Mouse (Mus musculus) hindbrain, embryonic 14.5 days (tissue): ENCODE measurements around the gene Gm14226. TPM values are rescaled to one million over a fixed set of nuclear protein-coding genes. Genes with fewer than 3 reads are reported as not detected.
"Not testable (repeated sequence)": the region's sequence is repeated elsewhere in the genome, so short reads cannot be mapped to it uniquely, and the experiment has no call there.

Experiments
- ATAC-seq: fragments of 200-750 bp; cut with Nextera tagmentation; 2 replicates; pipeline ENCODE4 v1.8.0; 2017; ENCODE audit warnings: moderate number of reproducible peaks, mild to moderate bottlenecking, moderate TSS enrichment, moderate library complexity; ENCODE audit not compliant: low FRiP score
- DNase-seq: peaks from one replicate; pipeline ENCODE4 v3.0.0-alpha.2; 2015; ENCODE audit warnings: low spot score
- H3K27ac ChIP-seq: fragments of 300-500 bp; sonication (generic); 2 replicates; pipeline ENCODE4 v1.5.1; 2014; ENCODE audit warnings: mild to moderate bottlenecking, moderate library complexity
- H3K27me3 ChIP-seq: fragments of 300-500 bp; sonication (generic); 2 replicates; pipeline ENCODE4 v1.6.1; 2014; ENCODE audit warnings: mild to moderate bottlenecking, low read length, mixed read lengths; ENCODE audit not compliant: control insufficient read depth, insufficient read depth
- H3K36me3 ChIP-seq: fragments of 300-500 bp; sonication (generic); replicated peaks from 2 replicates; pipeline ENCODE4 v1.6.1; 2014; ENCODE audit not compliant: control insufficient read depth, insufficient read depth
- H3K4me1 ChIP-seq: fragments of 300-500 bp; sonication (generic); replicated peaks from 2 replicates; pipeline ENCODE4 v1.6.1; 2014; ENCODE audit warnings: antibody characterized with exemption, low read length, mixed read lengths; ENCODE audit not compliant: control insufficient read depth, insufficient read depth
- H3K4me2 ChIP-seq: fragments of 300-500 bp; sonication (generic); replicated peaks from 2 replicates; pipeline ENCODE4 v1.6.1; 2014; ENCODE audit warnings: mild to moderate bottlenecking, moderate library complexity
- H3K4me3 ChIP-seq: fragments of 300-500 bp; sonication (generic); replicated peaks from 2 replicates; pipeline ENCODE4 v1.5.1; 2014; ENCODE audit warnings: mild to moderate bottlenecking, low read length
- H3K9ac ChIP-seq: fragments of 300-500 bp; sonication (generic); 2 replicates; pipeline ENCODE4 v1.6.1; 2014
- H3K9me3 ChIP-seq: fragments of 300-500 bp; sonication (generic); 2 replicates; pipeline ENCODE4 v1.6.1; 2016; ENCODE audit warnings: low read length; ENCODE audit not compliant: control insufficient read depth
- WGBS: fragments of 180-500 bp; shearing (Covaris S2); extraction: QIAGEN DNeasy Blood & Tissue Kit; methylation state at CpG from one replicate; pipeline ENCODE4 v1.1.7; 2014; 5-methylcytosine and 5-hydroxymethylcytosine counted together
- polyA plus RNA-seq: library from polyadenylated mRNA; unstranded; fragments of >200 nt; fragmentation: Nextera tagmentation; extraction: Ambion mirVana; gene quantifications from 2 replicates; pipeline ENCODE4 v1.2.1, GENCODE M21; 2014

Gene Gm14226
- polyA plus RNA-seq, 1 experiment from 2014 or later, result not detected

DNA sequence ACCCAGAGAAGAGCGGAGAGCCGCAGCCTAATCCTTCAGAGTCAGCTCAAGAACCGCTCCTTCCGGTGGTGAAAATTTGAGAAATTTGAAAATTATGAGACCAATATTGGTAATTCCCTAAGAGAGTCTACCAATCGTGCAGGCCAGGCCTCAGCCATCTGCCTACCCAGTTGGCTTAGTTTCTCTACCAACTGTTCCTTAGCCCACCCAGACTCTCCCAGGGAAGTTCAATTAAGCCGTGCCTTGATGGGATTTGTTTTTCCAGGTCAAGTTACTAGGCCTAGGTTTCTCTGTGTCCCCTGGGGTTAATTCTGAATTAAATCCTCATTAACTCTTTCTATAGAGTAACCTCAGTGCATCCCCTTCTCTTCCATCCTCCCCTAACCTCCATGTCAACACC, 5.1 kb upstream of the Gm14226 start:
- no peaks in the 10 kb centered on the region for H3K36me3 ChIP-seq
- no peak for DNase-seq
- H3K4me3 ChIP-seq, result no peak overlapping the region

DNA sequence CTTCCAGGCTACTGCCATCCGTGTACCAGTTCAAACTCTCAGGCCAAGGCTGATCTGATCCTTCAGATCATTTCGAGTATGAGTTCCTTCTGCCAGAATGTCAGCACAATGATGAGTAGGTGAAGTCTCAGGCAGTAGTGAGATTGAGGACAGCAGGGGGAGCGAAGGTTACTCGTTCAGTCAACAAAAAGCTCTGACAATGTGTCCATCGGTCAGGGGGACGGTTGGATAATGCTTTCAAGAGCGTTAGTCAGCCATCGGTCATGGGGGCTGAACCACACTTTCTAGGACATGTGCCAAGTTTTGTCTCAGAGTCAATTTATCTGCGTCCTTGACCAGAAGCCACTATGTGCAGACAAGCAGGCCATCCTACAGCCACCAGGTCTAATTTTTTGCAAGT, 1.3 kb upstream of the Gm14226 start:
- not testable (repeated sequence) for DNase-seq, H3K4me2 ChIP-seq, H3K4me1 ChIP-seq, H3K4me3 ChIP-seq, H3K9ac ChIP-seq, H3K27ac ChIP-seq, ATAC-seq, H3K9me3 ChIP-seq, H3K36me3 ChIP-seq, H3K27me3 ChIP-seq
- 17% methylated on average over 5 of the region's 9 CpGs for WGBS

More for the DNA sequence above, 5.1 kb upstream of the Gm14226 start:
- Histone ChIP-seq H3K9me3 (no peaks in the 10 kb centered on the region), H3K9ac (no peak overlapping the region), H3K4me2 (no peak overlapping the region), H3K27me3 (no peaks in the 10 kb centered on the region; the same call in 1 of the 2 replicates), H3K27ac (no peak overlapping the region), H3K4me1 (no peaks in the 10 kb centered on the region)
- ATAC-seq, result no peak
- WGBS, result 79% methylated on average over 6 of the region's 6 CpGs

DNA sequence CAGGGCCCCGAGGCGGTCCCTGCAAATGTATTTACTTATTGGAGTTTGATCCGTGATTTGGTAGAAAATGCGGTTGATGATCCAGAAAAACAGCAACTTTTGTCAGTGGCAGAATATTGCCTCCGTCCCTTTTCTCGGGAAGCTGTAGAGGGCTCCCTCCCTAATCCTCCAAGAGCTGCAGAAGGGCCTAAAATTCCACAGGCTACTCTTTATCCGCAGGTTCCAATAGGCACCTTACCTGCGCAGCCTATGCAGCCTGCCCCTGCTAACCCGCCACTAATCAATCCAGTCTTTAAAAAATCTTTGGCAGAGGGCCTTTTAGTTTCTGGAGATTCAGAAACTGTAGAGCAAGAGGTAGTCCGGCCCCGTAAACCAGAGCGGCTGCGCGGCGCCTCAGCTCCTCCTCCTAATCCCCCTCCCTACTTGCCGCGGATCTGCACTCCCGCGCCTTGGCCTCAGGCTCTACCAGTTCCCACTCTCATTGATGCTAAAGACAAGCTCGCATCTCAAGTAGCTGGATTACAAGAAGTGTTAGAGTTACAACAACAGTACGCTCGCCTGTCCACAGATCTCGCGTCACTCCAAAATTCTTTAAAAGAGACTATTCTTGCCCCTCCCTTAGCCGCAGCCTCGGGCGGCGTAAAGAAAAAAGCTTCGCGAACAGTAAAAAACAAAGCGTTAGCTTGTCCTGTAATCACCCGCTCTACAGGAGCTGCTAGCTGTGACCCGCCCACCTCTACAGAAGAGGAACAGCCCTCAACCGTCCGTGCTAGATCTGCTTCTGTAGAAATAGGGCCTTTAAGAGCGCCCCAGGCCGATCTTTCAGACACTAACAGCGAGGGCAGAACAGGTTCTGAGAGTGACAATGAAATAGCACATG, 936 bp downstream of the Gm14226 start:
- H3K36me3 ChIP-seq, result no peaks in the 10 kb centered on the region
- DNase-seq (peak; percentile 77), ATAC-seq (peak; percentile 91)
- H3K9ac ChIP-seq, result peak overlapping the region; percentile 69
- WGBS, result under 1% methylated on average over 38 of the region's 38 CpGs
- H3K4me1 ChIP-seq, result 0 out of 2 replicates have a peak, but pooled peaks cover 9% of the 10 kb centered on the region
- H3K4me2 ChIP-seq, result peak overlapping the region; percentile 98
- no peaks in the 10 kb centered on the region; the same call in 1 of the 2 replicates for H3K27me3 ChIP-seq
- H3K27ac ChIP-seq, result peak overlapping the region; percentile 80
- H3K9me3 ChIP-seq, result no peaks in the 10 kb centered on the region
- peak overlapping the region; percentile 44 for H3K4me3 ChIP-seq

DNA sequence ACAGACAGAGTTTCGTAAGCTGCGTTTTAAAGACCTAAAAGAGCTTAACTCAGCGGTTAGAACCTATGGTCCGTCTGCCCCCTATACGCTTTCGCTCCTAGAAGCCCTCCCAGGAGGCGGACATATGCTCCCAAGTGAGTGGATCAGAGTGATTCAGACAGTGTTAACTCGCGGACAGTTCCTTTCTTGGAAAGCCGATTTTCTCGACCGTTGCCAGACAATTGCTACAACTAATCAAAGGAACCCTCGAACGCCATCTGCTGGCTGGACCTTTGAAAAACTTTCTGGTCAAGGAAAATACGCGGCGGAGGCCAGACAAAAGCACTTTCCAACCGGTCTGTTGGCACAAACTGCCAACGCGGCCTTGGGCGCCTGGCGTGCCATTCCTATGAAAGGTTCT, 1.6 kb downstream of the Gm14226 start:
- ATAC-seq, result peak; percentile 69; the same call in 1 of the 2 replicates
- Histone ChIP-seq H3K4me3 (peak overlapping the region; percentile 44), H3K9ac (peak overlapping the region; percentile 69), H3K4me2 (peak overlapping the region; percentile 98), H3K4me1 (0 out of 2 replicates have a peak, but pooled peaks cover 9% of the 10 kb centered on the region), H3K27me3 (no peaks in the 10 kb centered on the region), H3K36me3 (no peaks in the 10 kb centered on the region), H3K9me3 (no peaks in the 10 kb centered on the region), H3K27ac (peak overlapping the region; percentile 80)
- DNase-seq, result peak; percentile 96
- WGBS, result under 1% methylated on average over 22 of the region's 22 CpGs

DNA sequence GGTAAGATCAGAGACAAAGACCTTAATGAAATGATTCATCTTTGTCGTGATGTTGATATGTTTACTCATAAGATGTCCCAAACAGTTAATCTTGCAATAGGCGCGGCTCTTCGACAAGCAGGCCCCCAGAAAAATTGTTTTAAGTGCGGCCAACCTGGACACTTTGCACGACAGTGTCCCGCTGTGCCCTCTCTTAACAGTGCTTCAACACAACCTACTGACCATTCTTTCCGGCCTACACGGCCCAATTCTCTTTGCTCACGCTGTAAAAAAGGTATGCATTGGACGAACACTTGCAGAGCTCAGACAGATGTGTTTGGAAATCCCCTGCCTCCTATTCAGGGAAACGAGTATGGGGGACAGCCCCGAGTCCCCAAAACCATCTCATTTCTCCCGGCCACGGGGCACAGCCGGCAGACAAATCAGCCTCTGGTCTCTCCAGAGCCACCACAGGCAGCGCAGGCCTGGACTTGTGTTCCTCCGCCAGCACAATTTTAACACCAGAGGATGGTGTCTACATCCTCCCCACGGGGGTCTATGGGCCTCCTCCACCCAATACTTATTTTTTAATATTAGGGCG, 2.3 kb downstream of the Gm14226 start:
- peak overlapping the region; percentile 7; the same call in 1 of the 2 replicates for H3K27ac ChIP-seq
- not testable (repeated sequence) for ATAC-seq, DNase-seq, H3K36me3 ChIP-seq, H3K27me3 ChIP-seq, H3K4me1 ChIP-seq, H3K9ac ChIP-seq, H3K4me3 ChIP-seq, H3K9me3 ChIP-seq
- peak overlapping the region; percentile 98 for H3K4me2 ChIP-seq
- 22% methylated on average over 20 of the region's 20 CpGs for WGBS

DNA sequence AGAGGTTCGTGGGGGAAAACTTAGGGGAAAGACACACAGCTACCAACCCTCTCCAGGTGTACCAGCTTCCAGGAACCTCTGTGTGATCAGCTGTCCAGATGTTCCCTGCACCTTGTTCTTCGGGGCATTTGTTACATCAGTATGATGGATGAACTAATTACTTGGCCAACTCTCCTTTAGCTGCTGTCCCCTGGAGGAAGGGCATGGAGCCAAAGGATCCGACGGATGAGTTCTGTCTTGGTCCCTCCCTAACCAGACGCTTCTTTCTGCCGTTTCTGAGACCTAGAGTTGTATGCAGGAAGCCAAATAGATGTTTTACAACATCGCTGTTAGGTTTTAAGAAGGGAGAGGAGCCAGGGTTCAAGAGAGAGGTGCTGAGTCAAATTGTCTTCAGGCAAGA, 12.8 kb downstream of the Gm14226 start:
- Histone ChIP-seq H3K36me3 (no peaks in the 10 kb centered on the region), H3K4me3 (no peak overlapping the region), H3K27me3 (no peaks in the 10 kb centered on the region), H3K9ac (no peak overlapping the region), H3K4me1 (no peaks in the 10 kb centered on the region), H3K9me3 (no peaks in the 10 kb centered on the region), H3K27ac (no peak overlapping the region), H3K4me2 (no peak overlapping the region)
- WGBS, result 68% methylated on average over 7 of the region's 7 CpGs
- DNase-seq, result no peak
- no peak for ATAC-seq

DNA sequence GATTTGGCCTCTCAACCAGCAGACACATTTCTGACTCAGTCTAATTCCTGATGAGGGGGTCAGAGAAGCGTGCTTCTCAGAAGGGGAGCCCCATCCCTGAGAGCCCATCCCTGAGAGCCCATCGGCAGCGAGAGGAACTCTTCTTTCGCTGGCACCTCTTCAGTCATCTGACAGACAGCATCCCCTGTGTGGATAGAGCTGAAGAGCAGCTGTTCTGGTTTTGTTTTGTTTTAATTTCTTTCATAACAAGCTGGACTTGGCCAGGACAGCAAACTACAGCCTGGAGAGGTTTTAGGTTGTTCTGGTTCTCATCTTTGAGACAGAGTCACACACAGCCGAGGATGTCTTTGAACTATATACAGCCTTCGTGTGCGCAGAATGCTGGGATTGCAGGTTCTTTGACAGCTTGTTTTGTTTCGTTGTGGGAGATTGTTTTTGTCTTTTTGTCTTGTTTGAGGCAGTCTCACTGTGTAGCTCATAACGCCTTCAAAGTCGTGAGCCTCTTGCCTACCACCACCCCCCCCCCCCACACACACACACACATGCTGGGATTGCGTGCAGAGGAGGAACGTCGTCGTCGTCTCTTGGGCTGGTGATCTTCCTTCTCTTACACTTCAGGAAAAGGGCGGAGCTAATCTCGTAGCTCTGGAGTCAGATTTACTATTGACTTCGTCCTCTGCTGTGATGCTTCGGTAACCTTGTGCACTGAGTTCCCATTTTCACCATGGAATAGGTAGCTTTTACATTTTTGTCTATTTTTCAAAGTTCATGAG, 15.1 kb downstream of the Gm14226 start:
- Histone ChIP-seq H3K4me2 (no peak overlapping the region), H3K9ac (no peak overlapping the region), H3K9me3 (no peaks in the 10 kb centered on the region), H3K27me3 (no peaks in the 10 kb centered on the region), H3K4me1 (no peaks in the 10 kb centered on the region), H3K4me3 (no peak overlapping the region), H3K27ac (no peak overlapping the region), H3K36me3 (no peaks in the 10 kb centered on the region)
- no peak for DNase-seq
- no peak for ATAC-seq
- 42% methylated on average over 19 of the region's 19 CpGs for WGBS

DNA sequence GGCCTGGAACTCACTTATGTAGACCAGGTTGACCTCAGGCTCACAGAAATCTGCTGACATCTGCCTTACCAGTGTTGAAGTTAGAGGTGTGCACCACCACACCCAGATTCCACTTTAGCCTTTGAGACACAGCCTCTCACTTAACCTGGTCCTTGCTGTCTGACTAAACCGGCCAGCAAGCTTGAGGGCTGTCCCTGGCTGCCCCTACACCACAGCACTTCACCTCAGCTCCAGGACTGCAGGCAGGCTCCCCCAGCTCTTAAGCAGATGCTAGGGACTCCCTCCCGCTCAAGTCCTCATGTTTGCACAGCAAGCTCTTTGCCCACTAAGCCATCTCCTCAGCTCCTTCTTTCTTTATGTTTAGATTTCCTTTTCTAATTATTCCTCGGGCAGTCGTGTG, 21.9 kb downstream of the Gm14226 start:
- no peaks in the 10 kb centered on the region for H3K4me1 ChIP-seq
- ATAC-seq (no peak), DNase-seq (no peak)
- no peaks in the 10 kb centered on the region for H3K36me3 ChIP-seq
- no peak overlapping the region for H3K9ac ChIP-seq
- WGBS, result 76% methylated on average over 4 of the region's 4 CpGs
- H3K27me3 ChIP-seq, result no peaks in the 10 kb centered on the region
- H3K27ac ChIP-seq, result no peak overlapping the region
- H3K4me3 ChIP-seq, result no peak overlapping the region
- H3K9me3 ChIP-seq, result no peaks in the 10 kb centered on the region
- H3K4me2 ChIP-seq, result no peak overlapping the region

DNA sequence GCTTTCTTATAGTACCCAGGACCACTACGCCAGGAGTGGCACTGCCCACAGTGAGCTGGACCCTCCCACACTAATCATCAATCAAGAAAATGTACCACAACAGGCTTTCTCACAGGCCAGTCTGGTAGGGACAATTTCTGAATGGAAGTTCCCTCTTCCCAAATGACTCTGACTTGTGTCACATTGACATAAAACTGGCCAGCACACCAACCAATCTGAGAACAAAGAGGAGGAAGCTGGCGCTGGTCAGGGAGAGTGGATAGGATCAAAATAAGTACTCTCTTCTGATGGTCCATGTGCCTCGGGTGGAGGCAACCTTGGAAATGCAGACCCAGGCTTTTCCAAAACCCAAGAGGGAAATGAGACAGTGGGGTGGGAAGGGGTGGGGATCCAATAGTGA, 26.5 kb downstream of the Gm14226 start:
- DNase-seq (no peak), ATAC-seq (no peak)
- Histone ChIP-seq H3K4me1 (no peaks in the 10 kb centered on the region), H3K9me3 (no peaks in the 10 kb centered on the region), H3K27ac (no peak overlapping the region), H3K4me3 (no peak overlapping the region), H3K4me2 (no peak overlapping the region), H3K27me3 (no peaks in the 10 kb centered on the region), H3K36me3 (no peaks in the 10 kb centered on the region), H3K9ac (no peak overlapping the region)
- WGBS, result 85% methylated on average over 3 of the region's 3 CpGs
